Mouse (Mus musculus): Measurements from ENCODE around the gene Palm. TPM values are rescaled to one million over a fixed set of nuclear protein-coding genes. Genes with fewer than 3 reads are reported as not detected.
"Not testable (repeated sequence)": the region's sequence is repeated elsewhere in the genome, so short reads cannot be mapped to it uniquely, and the experiment has no call there.

Gene Palm
- polyA plus RNA-seq, 1 experiment from 2014 or later: 349 TPM

DNA sequence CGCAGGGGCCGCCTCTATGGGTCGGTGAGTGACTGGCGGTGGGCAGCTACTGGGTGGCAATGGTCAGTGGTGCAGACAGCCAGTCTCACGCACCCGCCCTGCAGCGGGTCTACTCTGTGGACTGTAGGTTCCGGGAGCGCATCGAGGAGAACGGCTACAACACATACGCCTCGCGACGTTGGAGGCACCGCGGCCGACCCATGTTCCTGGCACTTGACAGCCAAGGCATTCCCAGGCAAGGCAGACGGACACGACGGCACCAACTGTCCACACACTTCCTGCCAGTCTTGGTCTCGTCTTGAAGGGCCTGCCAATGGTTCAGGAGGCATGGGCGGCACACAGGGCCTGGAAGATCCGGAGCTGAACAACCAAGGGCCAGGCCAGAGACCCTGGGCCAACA lies 36.7 kb upstream of the Palm start:
- Histone ChIP-seq H3K27ac (ENCODE audit: low read length) (no peak overlapping the region), H3K4me1 (replicated peaks; ENCODE audit: control insufficient read depth, insufficient read depth, low read length) (peaks cover 6% of the 10 kb centered on the region; the same call in 1 of the 2 replicates), H3K27me3 (replicated peaks; ENCODE audit: control insufficient read depth, insufficient read depth, low read length) (no peaks in the 10 kb centered on the region), H3K36me3 (ENCODE audit: control insufficient read depth, insufficient read depth) (peaks cover 28% of the 10 kb centered on the region), H3K4me3 (replicated peaks; ENCODE audit: low read length) (no peak overlapping the region), H3K9ac (replicated peaks; ENCODE audit: low read depth, low read length) (no peak overlapping the region), H3K4me2 (ENCODE audit: low read length) (no peak overlapping the region), H3K9me3 (ENCODE audit: control insufficient read depth, low read length) (no peaks in the 10 kb centered on the region)
- no peak for ATAC-seq
- WGBS: 88% methylated on average over 24 of the region's 24 CpGs

DNA sequence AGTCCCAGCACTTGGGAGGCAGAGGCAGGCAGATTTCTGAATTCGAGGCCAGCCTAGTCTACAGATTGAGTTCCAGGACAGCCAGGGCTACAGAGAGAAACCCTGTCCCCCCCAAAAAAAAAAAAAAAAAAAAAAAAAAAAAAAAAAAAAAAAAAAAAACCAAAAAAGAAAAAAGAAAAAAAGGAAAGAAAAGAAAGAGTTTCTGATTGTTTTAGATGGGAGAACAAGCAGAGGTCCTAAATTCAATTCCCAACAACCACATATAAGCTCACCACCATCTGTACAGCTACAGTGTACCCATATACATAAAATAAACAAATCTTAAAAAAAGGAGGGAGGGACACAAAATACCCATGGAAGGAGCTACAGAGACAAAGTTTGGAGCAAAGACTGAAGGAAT lies 33.7 kb upstream of the Palm start:
- not testable (repeated sequence) for ATAC-seq; H3K4me2 ChIP-seq (ENCODE audit: low read length); H3K4me3 ChIP-seq (replicated peaks; ENCODE audit: low read length); H3K27me3 ChIP-seq (replicated peaks; ENCODE audit: control insufficient read depth, insufficient read depth, low read length); H3K9me3 ChIP-seq (ENCODE audit: control insufficient read depth, low read length); H3K9ac ChIP-seq (replicated peaks; ENCODE audit: low read depth, low read length); H3K4me1 ChIP-seq (replicated peaks; ENCODE audit: control insufficient read depth, insufficient read depth, low read length); H3K27ac ChIP-seq (ENCODE audit: low read length)
- peaks cover 31% of the 10 kb centered on the region for H3K36me3 ChIP-seq (ENCODE audit: control insufficient read depth, insufficient read depth)
- 100% methylated on average over 1 of the region's 1 CpGs for WGBS

DNA sequence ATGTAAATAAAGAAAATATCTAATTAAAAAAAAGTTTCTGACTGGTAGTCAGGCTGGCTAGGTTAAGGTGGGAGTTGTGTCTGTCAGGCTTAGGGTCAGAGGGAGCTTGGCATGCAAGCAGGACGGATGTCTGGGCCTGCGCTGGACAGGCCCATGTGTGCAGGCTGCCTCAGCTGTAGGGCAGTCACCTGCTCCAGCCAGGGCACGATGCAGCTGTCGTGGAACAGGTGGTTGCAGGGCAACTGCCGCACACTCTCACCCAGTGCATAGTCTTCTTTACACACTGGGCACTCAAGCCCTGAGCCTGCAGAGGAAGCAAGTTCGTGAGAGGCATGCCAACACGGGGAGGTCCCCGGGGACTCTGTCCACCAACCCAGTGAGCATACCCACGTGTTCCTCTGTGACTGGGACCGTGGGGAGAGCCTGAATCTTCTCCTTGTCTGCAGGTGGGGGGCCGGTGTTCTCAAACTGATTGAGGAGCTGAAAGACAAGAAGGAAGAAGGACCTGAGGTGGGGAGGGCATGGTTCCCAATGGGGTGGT lies 32.7 kb upstream of the Palm start:
- H3K4me2 ChIP-seq (ENCODE audit: low read length): no peak overlapping the region
- H3K9ac ChIP-seq (replicated peaks; ENCODE audit: low read depth, low read length): no peak overlapping the region
- H3K4me3 ChIP-seq (replicated peaks; ENCODE audit: low read length): no peak overlapping the region
- no peak for ATAC-seq
- peaks cover 13% of the 10 kb centered on the region for H3K4me1 ChIP-seq (replicated peaks; ENCODE audit: control insufficient read depth, insufficient read depth, low read length)
- no peak overlapping the region for H3K27ac ChIP-seq (ENCODE audit: low read length)
- 98% methylated on average over 11 of the region's 11 CpGs for WGBS
- H3K36me3 ChIP-seq (ENCODE audit: control insufficient read depth, insufficient read depth): peaks cover 31% of the 10 kb centered on the region
- no peaks in the 10 kb centered on the region for H3K9me3 ChIP-seq (ENCODE audit: control insufficient read depth, low read length)
- no peaks in the 10 kb centered on the region for H3K27me3 ChIP-seq (replicated peaks; ENCODE audit: control insufficient read depth, insufficient read depth, low read length)

DNA sequence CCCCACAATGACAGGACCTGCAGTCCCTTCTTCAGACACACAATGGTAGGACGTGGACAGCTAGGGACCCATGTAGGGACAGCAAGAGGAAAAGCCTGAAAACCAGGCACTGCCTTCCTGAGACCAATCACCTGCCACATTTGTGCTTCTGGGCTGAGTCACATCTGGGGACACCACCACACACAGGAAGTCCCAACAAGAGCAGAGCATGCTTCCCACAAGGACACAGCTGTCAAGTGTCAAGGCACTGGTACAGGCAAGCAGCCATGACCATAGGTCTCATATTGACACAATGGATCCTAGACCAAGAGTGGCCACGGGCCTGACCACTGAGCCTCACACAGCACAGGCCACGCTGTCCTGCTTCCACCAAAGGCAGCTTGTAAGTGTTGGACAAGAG lies 30.5 kb upstream of the Palm start:
- Histone ChIP-seq H3K4me1 (replicated peaks; ENCODE audit: control insufficient read depth, insufficient read depth, low read length) (peaks cover 23% of the 10 kb centered on the region), H3K27ac (ENCODE audit: low read length) (no peak overlapping the region), H3K27me3 (replicated peaks; ENCODE audit: control insufficient read depth, insufficient read depth, low read length) (no peaks in the 10 kb centered on the region), H3K4me3 (replicated peaks; ENCODE audit: low read length) (no peak overlapping the region), H3K9ac (replicated peaks; ENCODE audit: low read depth, low read length) (no peak overlapping the region), H3K9me3 (ENCODE audit: control insufficient read depth, low read length) (no peaks in the 10 kb centered on the region), H3K36me3 (ENCODE audit: control insufficient read depth, insufficient read depth) (peaks cover 28% of the 10 kb centered on the region), H3K4me2 (ENCODE audit: low read length) (no peak overlapping the region)
- no peak for ATAC-seq
- 91% methylated on average over 3 of the region's 3 CpGs for WGBS

DNA sequence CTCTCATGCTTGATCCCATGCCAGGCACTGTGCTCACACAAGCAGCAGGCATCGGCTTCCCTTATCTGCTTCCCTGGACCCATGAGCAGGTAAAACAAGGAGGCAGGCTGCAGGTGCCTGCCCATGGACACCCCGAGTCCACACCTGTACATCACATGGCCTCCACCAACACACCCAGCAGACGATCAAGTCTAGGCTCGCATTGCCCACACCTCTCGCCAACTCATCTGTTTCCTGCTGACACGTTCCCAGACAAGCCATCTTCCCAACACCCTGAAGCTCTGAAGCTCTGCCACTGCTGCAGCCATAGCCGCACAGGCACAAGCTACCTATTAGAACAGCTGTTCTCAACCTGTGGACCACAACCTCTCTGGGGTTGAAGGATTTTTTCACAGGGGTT lies 29.1 kb upstream of the Palm start:
- no peak overlapping the region for H3K27ac ChIP-seq (ENCODE audit: low read length)
- H3K4me1 ChIP-seq (replicated peaks; ENCODE audit: control insufficient read depth, insufficient read depth, low read length): peaks cover 31% of the 10 kb centered on the region
- 89% methylated on average over 7 of the region's 7 CpGs for WGBS
- no peaks in the 10 kb centered on the region for H3K27me3 ChIP-seq (replicated peaks; ENCODE audit: control insufficient read depth, insufficient read depth, low read length)
- no peak overlapping the region for H3K4me3 ChIP-seq (replicated peaks; ENCODE audit: low read length)
- H3K9me3 ChIP-seq (ENCODE audit: control insufficient read depth, low read length): no peaks in the 10 kb centered on the region
- H3K4me2 ChIP-seq (ENCODE audit: low read length): no peak overlapping the region
- peaks cover 17% of the 10 kb centered on the region for H3K36me3 ChIP-seq (ENCODE audit: control insufficient read depth, insufficient read depth)
- no peak for ATAC-seq
- no peak overlapping the region for H3K9ac ChIP-seq (replicated peaks; ENCODE audit: low read depth, low read length)

DNA sequence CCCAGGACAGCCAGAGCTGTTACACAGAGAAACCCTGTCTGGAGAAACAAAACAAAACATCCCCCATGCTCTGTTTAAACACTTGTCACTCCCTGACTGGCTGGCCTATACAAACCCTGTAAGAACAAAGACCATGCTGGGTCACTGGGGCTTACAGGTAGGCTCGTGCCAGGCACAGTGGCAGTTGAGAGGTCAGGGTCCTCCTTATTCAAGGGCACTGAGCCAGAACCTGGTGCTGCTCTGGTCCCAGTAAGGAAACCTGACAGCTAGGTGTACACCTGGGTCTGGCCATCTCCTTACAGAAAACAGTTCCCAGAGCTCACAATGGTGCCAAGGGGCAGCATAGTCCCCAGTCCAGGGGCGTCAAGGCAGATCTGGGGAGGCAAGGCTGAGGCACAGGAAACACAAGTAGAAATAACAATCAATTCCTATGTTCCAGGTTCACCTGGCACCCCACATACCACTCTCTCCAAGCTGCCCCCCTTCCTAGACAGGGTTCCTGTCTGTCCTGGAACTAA lies 28.1 kb upstream of the Palm start:
- Histone ChIP-seq H3K4me3 (replicated peaks; ENCODE audit: low read length) (peak overlapping the region; percentile 94), H3K27ac (ENCODE audit: low read length) (no peak overlapping the region), H3K27me3 (replicated peaks; ENCODE audit: control insufficient read depth, insufficient read depth, low read length) (no peaks in the 10 kb centered on the region), H3K4me1 (replicated peaks; ENCODE audit: control insufficient read depth, insufficient read depth, low read length) (peaks cover 31% of the 10 kb centered on the region), H3K9me3 (ENCODE audit: control insufficient read depth, low read length) (no peaks in the 10 kb centered on the region), H3K36me3 (ENCODE audit: control insufficient read depth, insufficient read depth) (peaks cover 15% of the 10 kb centered on the region), H3K4me2 (ENCODE audit: low read length) (peak overlapping the region; percentile 71), H3K9ac (replicated peaks; ENCODE audit: low read depth, low read length) (peak overlapping the region; percentile 94)
- WGBS: 57% methylated on average over 2 of the region's 2 CpGs
- no peak for ATAC-seq

DNA sequence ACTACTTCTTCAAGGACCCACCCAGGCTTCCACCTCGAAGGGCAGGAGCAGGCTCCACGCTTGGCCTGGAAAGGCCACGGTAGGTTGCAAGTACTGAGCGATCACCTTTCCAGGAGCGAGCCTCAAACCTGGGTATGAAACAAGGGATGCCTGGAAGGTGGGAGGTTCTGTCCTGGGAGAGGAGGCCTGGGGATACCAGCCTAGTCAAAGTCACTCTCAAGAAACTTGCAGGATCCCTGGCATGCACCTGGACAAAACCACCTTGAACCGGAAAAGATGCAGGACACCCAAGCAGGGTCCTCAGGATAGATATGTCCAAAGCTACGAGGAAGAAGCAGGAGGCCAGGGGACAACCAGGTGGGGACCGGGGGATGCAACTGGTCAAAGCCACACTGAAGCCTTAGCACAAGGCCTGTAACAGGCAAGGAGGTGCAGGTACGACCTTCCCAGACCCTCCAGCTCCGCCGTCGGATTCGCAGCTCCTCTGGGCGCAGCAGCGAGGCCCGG lies 27.3 kb upstream of the Palm start:
- ATAC-seq: no peak
- Histone ChIP-seq H3K4me1 (replicated peaks; ENCODE audit: control insufficient read depth, insufficient read depth, low read length) (peaks cover 31% of the 10 kb centered on the region), H3K4me2 (ENCODE audit: low read length) (peak overlapping the region; percentile 71), H3K36me3 (ENCODE audit: control insufficient read depth, insufficient read depth) (peaks cover 9% of the 10 kb centered on the region), H3K9me3 (ENCODE audit: control insufficient read depth, low read length) (no peaks in the 10 kb centered on the region), H3K27ac (ENCODE audit: low read length) (peak overlapping the region; percentile 95), H3K4me3 (replicated peaks; ENCODE audit: low read length) (peak overlapping the region; percentile 94), H3K27me3 (replicated peaks; ENCODE audit: control insufficient read depth, insufficient read depth, low read length) (no peaks in the 10 kb centered on the region), H3K9ac (replicated peaks; ENCODE audit: low read depth, low read length) (peak overlapping the region; percentile 94)
- WGBS: 6% methylated on average over 16 of the region's 16 CpGs

DNA sequence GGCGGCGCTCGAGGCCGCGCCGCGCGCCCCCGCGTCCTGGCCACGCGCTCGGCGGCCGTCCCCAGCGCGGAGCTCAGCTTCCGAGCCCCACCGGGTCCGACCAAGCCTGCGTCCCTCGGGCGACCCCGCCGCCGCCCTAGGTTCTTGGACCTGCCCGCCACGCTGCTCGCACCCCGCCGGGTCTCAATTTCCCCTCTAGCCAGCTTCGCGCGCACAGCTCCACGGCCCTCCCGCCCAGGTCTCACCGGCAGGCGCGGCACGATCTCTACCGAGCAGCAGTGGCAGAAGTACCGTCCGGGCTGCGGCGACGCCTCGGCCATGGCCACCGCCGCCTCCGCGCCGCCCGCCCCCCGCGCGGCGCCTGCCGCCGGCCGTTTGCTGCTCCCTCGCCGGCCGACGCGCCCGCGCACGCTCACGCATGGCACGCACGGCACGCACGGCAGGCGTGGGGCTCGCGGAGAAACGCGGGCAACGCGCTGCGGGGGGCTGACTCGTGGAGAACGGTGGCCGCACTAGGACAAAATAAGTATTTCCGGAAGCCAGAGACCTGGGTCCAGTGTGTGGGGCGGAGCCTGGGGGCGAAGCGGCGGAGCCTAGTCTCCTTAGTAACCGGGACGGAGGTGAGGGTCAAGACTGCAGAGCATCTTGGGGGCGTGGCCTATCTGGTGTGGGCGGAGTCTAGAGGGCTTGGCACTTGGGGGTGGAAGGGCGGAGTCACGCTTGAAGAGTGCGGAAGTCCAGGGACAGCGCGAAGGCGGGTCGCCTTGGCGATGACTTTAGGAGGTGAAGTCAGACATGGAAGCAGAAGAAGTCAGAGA lies 26.7 kb upstream of the Palm start, which contains the start of gene Rnf126:
Gene Rnf126, minus strand, starts transcription at position 445 of the 818 bp plus-strand sequence.
- H3K36me3 ChIP-seq (ENCODE audit: control insufficient read depth, insufficient read depth): peaks cover 3% of the 10 kb centered on the region; the same call in 1 of the 2 replicates
- peak; percentile 82 for ATAC-seq
- H3K27ac ChIP-seq (ENCODE audit: low read length): peak within 1 kb of the TSS; percentile 95
- peak within 1 kb of the TSS; percentile 94 for H3K4me3 ChIP-seq (replicated peaks; ENCODE audit: low read length)
- H3K9ac ChIP-seq (replicated peaks; ENCODE audit: low read depth, low read length): peak within 1 kb of the TSS; percentile 94
- peaks cover 31% of the 10 kb centered on the region for H3K4me1 ChIP-seq (replicated peaks; ENCODE audit: control insufficient read depth, insufficient read depth, low read length)
- no peaks in the 10 kb centered on the region for H3K27me3 ChIP-seq (replicated peaks; ENCODE audit: control insufficient read depth, insufficient read depth, low read length)
- H3K4me2 ChIP-seq (ENCODE audit: low read length): peak within 1 kb of the TSS; percentile 71
- WGBS: under 1% methylated on average over 100 of the region's 101 CpGs
- no peaks in the 10 kb centered on the region for H3K9me3 ChIP-seq (ENCODE audit: control insufficient read depth, low read length)
